Mouse (Mus musculus): ENCODE measurements around the gene Gmpr. TPM values are rescaled to one million over a fixed set of nuclear protein-coding genes. Genes with fewer than 3 reads are reported as not detected.

The Gmpr gene
- polyA plus RNA-seq, 1 experiment from 2014 or later = 35.1 TPM

- H3K4me1 ChIP-seq (replicated peaks) = peaks cover 30% of the 10 kb centered on the region
- H3K9ac ChIP-seq = no peak overlapping the region
- H3K9me3 ChIP-seq = no peaks in the 10 kb centered on the region
- H3K36me3 ChIP-seq = peaks cover 7% of the 10 kb centered on the region; the same call in 1 of the 2 replicates
- no peak overlapping the region for H3K4me2 ChIP-seq
- ATAC-seq (ENCODE audit: low FRiP score) = no peak
- H3K4me3 ChIP-seq = no peak overlapping the region
- H3K27me3 ChIP-seq = no peaks in the 10 kb centered on the region
- peak overlapping the region; percentile 12; the same call in 1 of the 2 replicates for H3K27ac ChIP-seq
- WGBS = 71% methylated on average over 4 of the region's 4 CpGs
Measured at GRCm38 (mm10) chr13:45528787-45529186, 21.5 kb downstream of the Gmpr start.

- H3K4me1 ChIP-seq (replicated peaks) = peaks cover 28% of the 10 kb centered on the region
- 22% methylated on average over 6 of the region's 6 CpGs for whole genome bisulfite sequencing
- no peak overlapping the region for H3K9ac ChIP-seq
- H3K27ac ChIP-seq = peak overlapping the region; percentile 48; the same call in 1 of the 2 replicates
- no peak for ATAC-seq (ENCODE audit: low FRiP score)
- H3K4me3 ChIP-seq = no peak overlapping the region
- peaks cover 7% of the 10 kb centered on the region; the same call in 1 of the 2 replicates for H3K36me3 ChIP-seq
- H3K9me3 ChIP-seq = no peaks in the 10 kb centered on the region
- H3K4me2 ChIP-seq = no peak overlapping the region
- H3K27me3 ChIP-seq = no peaks in the 10 kb centered on the region
Measured at GRCm38 (mm10) chr13:45530754-45531153, 23.5 kb downstream of the Gmpr start.

DNA sequence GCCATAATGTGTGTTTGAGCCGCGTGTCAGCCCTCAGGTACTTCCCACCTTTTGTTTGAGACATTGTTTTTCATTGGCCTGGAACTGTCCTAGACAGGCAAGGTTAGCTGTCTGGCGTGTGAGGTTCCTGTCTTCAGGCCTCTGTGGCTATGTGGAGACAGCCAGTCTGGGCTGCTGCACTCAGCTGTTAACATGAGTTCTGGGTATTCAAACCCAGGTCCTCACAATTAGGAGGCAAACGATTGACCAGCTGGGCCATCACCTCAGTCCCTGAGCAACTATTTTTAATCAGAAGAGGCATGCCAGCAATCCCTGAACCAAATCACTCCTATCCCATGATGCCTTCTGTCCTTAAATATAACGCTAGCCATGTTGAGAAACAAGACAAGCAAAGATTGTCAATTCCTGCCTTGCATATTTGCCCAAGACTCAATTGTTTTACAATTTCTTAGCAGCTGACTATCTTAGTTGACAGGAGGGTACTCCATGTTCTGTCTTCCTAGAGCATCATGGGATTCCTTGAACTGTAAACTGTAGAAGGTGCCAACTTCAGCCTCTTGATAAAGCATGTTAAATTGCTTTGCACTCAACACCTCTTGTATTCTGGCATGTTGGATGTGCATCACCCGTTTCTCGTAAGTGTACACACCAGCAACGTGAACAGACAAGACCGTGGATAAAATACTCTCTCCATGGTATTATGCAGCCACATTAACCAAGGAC lies 28.6 kb downstream of the Gmpr start:
- peaks cover 15% of the 10 kb centered on the region; the same call in 1 of the 2 replicates for H3K36me3 ChIP-seq
- peaks cover 14% of the 10 kb centered on the region for H3K4me1 ChIP-seq (replicated peaks)
- H3K9ac ChIP-seq = no peak overlapping the region
- no peak overlapping the region for H3K4me2 ChIP-seq
- no peak overlapping the region for H3K27ac ChIP-seq
- ATAC-seq (ENCODE audit: low FRiP score) = no peak
- no peak overlapping the region for H3K4me3 ChIP-seq
- 91% methylated on average over 9 of the region's 9 CpGs for WGBS
- no peaks in the 10 kb centered on the region for H3K27me3 ChIP-seq
- H3K9me3 ChIP-seq = no peaks in the 10 kb centered on the region

GRCm38 (mm10) chr13:45537110-45537509 lies 29.9 kb downstream of the Gmpr start:
- no peak for ATAC-seq (ENCODE audit: low FRiP score)
- WGBS = 83% methylated on average over 9 of the region's 9 CpGs
- Histone ChIP-seq H3K4me1 (replicated peaks) (peaks cover 11% of the 10 kb centered on the region), H3K36me3 (peaks cover 20% of the 10 kb centered on the region; the same call in 1 of the 2 replicates), H3K27ac (no peak overlapping the region), H3K27me3 (no peaks in the 10 kb centered on the region), H3K9me3 (no peaks in the 10 kb centered on the region), H3K4me2 (no peak overlapping the region), H3K4me3 (no peak overlapping the region), H3K9ac (no peak overlapping the region)

GRCm38 (mm10) chr13:45538091-45538490 lies 30.8 kb downstream of the Gmpr start:
- H3K27me3 ChIP-seq = no peaks in the 10 kb centered on the region
- H3K4me2 ChIP-seq = no peak overlapping the region
- H3K9me3 ChIP-seq = no peaks in the 10 kb centered on the region
- H3K4me1 ChIP-seq (replicated peaks) = peaks cover 11% of the 10 kb centered on the region
- H3K36me3 ChIP-seq = peaks cover 26% of the 10 kb centered on the region
- no peak overlapping the region for H3K9ac ChIP-seq
- H3K27ac ChIP-seq = no peak overlapping the region
- H3K4me3 ChIP-seq = no peak overlapping the region
- WGBS = 90% methylated on average over 9 of the region's 9 CpGs
- ATAC-seq (ENCODE audit: low FRiP score) = no peak

- peaks cover 23% of the 10 kb centered on the region for H3K36me3 ChIP-seq
- H3K27me3 ChIP-seq = no peaks in the 10 kb centered on the region
- H3K4me1 ChIP-seq (replicated peaks) = peaks cover 11% of the 10 kb centered on the region
- 36% methylated on average over 10 of the region's 10 CpGs for WGBS
- H3K4me3 ChIP-seq = peak overlapping the region; percentile 40
- H3K27ac ChIP-seq = peak overlapping the region; percentile 88
- peak; percentile 96 for ATAC-seq (ENCODE audit: low FRiP score)
- peak overlapping the region; percentile 70 for H3K9ac ChIP-seq
- peak overlapping the region; percentile 67 for H3K4me2 ChIP-seq
- no peaks in the 10 kb centered on the region for H3K9me3 ChIP-seq
Measured at GRCm38 (mm10) chr13:45538532-45539204, 31.4 kb downstream of the Gmpr start.

DNA sequence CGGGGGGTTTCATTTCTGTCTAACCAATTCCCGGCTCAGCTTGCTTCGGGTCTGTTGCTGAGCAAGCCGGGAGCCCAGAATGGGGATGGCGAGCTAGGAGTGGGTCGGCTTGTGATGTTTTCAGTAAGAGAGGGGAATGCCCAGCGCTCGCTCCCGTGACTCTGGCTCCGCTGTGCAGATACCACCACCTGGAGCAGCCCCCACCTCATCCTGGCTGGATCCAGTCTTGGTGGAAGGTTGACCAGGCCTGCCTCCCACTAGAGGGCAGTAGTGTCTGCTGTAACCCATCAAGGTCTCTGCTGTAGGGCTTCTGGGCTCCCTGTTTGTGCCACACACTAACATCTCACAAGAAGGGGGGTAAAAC lies 31.9 kb downstream of the Gmpr start:
- Histone ChIP-seq H3K4me2 (peak overlapping the region; percentile 67), H3K4me3 (peak overlapping the region; percentile 40), H3K27ac (peak overlapping the region; percentile 88), H3K9ac (peak overlapping the region; percentile 70), H3K9me3 (no peaks in the 10 kb centered on the region), H3K36me3 (peaks cover 23% of the 10 kb centered on the region), H3K4me1 (replicated peaks) (peaks cover 11% of the 10 kb centered on the region), H3K27me3 (no peaks in the 10 kb centered on the region)
- WGBS = 5% methylated on average over 10 of the region's 10 CpGs
- ATAC-seq (ENCODE audit: low FRiP score) = peak; percentile 95

- Histone ChIP-seq H3K9me3 (no peaks in the 10 kb centered on the region), H3K4me2 (no peak overlapping the region), H3K9ac (no peak overlapping the region), H3K36me3 (peaks cover 24% of the 10 kb centered on the region), H3K4me3 (no peak overlapping the region), H3K27ac (no peak overlapping the region), H3K4me1 (replicated peaks) (no peaks in the 10 kb centered on the region), H3K27me3 (no peaks in the 10 kb centered on the region)
- ATAC-seq (ENCODE audit: low FRiP score) = no peak
- WGBS = 86% methylated on average over 13 of the region's 13 CpGs
Measured at GRCm38 (mm10) chr13:45545974-45546373, 38.7 kb downstream of the Gmpr start.

GRCm38 (mm10) chr13:45546946-45547345 lies 39.7 kb downstream of the Gmpr start:
- H3K27me3 ChIP-seq = no peaks in the 10 kb centered on the region
- H3K27ac ChIP-seq = no peak overlapping the region
- no peak for ATAC-seq (ENCODE audit: low FRiP score)
- no peaks in the 10 kb centered on the region for H3K4me1 ChIP-seq (replicated peaks)
- H3K4me3 ChIP-seq = no peak overlapping the region
- 81% methylated on average over 4 of the region's 4 CpGs for WGBS
- no peak overlapping the region for H3K4me2 ChIP-seq
- no peaks in the 10 kb centered on the region for H3K9me3 ChIP-seq
- peaks cover 19% of the 10 kb centered on the region for H3K36me3 ChIP-seq
- no peak overlapping the region for H3K9ac ChIP-seq

DNA sequence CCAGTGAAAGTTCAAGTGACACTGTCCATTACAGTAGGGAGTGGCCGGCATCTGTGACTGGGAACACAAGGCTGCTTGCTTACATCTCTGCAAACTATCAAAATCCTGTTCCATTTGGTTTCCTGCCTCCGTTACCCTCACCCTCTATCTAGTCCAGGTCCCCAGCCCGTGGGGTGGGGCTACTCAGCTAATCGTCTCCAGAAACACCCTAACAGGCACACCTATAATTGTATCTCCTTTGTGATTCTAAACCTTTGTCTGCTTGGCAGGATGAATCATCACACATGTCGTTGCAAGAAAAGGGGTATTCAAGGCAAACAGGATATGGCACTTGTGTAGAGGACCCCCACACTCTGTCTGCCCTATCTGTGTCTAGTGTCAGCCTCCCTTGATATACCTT lies 40.3 kb downstream of the Gmpr start:
- Histone ChIP-seq H3K4me1 (replicated peaks) (no peaks in the 10 kb centered on the region), H3K9ac (no peak overlapping the region), H3K27ac (no peak overlapping the region), H3K27me3 (no peaks in the 10 kb centered on the region), H3K9me3 (no peaks in the 10 kb centered on the region), H3K36me3 (peaks cover 16% of the 10 kb centered on the region), H3K4me2 (no peak overlapping the region), H3K4me3 (no peak overlapping the region)
- ATAC-seq (ENCODE audit: low FRiP score) = no peak
- WGBS = 78% methylated on average over 5 of the region's 5 CpGs

DNA sequence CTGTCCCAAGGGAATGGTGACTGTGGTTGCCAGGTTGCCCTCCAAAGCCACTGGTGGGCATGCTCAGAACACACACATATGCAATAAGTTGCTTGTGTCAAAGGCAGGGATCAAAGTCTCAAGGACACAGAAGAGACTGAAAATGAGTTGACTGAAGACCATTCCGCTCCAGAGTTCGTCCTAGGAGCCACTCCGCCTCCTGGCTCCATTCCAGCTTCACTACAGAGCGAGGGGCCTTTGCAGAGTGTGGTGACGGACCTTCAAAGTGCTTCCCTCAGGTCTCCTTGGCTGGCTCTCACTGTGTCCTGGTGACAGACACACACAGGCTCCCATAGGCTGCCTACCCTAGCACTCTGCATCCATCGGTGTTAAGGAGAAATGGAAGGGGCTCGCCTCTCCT lies 46.4 kb downstream of the Gmpr start:
- Histone ChIP-seq H3K27me3 (no peaks in the 10 kb centered on the region), H3K4me2 (no peak overlapping the region), H3K4me1 (replicated peaks) (peaks cover 9% of the 10 kb centered on the region; the same call in 1 of the 2 replicates), H3K4me3 (no peak overlapping the region), H3K9ac (no peak overlapping the region), H3K9me3 (no peaks in the 10 kb centered on the region), H3K36me3 (peaks cover 8% of the 10 kb centered on the region; the same call in 1 of the 2 replicates), H3K27ac (no peak overlapping the region)
- ATAC-seq (ENCODE audit: low FRiP score) = peak; percentile 36; the same call in 1 of the 2 replicates
- 58% methylated on average over 7 of the region's 7 CpGs for WGBS

- Histone ChIP-seq H3K27ac (no peak overlapping the region), H3K4me1 (replicated peaks) (peaks cover 16% of the 10 kb centered on the region; the same call in 1 of the 2 replicates)
- ATAC-seq (ENCODE audit: low FRiP score) = no peak
Measured at GRCm38 (mm10) chr13:45558367-45558766, 51.1 kb downstream of the Gmpr start.

More at GRCm38 (mm10) chr13:45558367-45558766, 51.1 kb downstream of the Gmpr start:
- Histone ChIP-seq H3K9me3 (no peaks in the 10 kb centered on the region), H3K36me3 (peaks cover 8% of the 10 kb centered on the region; the same call in 1 of the 2 replicates), H3K27me3 (no peaks in the 10 kb centered on the region), H3K4me2 (no peak overlapping the region), H3K9ac (no peak overlapping the region), H3K4me3 (no peak overlapping the region)
- WGBS = 68% methylated on average over 4 of the region's 4 CpGs
